Mouse (Mus musculus) neural tube, embryonic 12.5 days (tissue): Measurements from ENCODE around the gene Map2k4. TPM values are rescaled to one million over a fixed set of nuclear protein-coding genes. Genes with fewer than 3 reads are reported as not detected.

Source experiments
- ATAC-seq: fragments of 200-750 bp; cut with Nextera tagmentation; 2 replicates; pipeline ENCODE4 v1.8.0; 2017; ENCODE audit warnings: low read depth, mild to moderate bottlenecking, moderate TSS enrichment, moderate library complexity; ENCODE audit not compliant: low FRiP score
- H3K27ac ChIP-seq: fragments of 300-500 bp; sonication (generic); 2 replicates; pipeline ENCODE4 v1.5.1; 2016
- H3K27me3 ChIP-seq: fragments of 300-500 bp; sonication (generic); replicated peaks from 2 replicates; pipeline ENCODE4 v1.6.1; 2016; ENCODE audit warnings: mild to moderate bottlenecking
- H3K36me3 ChIP-seq: fragments of 300-500 bp; sonication (generic); 2 replicates; pipeline ENCODE4 v1.6.1; 2016; ENCODE audit warnings: mild to moderate bottlenecking
- H3K4me1 ChIP-seq: fragments of 300-500 bp; sonication (generic); 2 replicates; pipeline ENCODE4 v1.6.1; 2016
- H3K4me2 ChIP-seq: fragments of 300-500 bp; sonication (generic); replicated peaks from 2 replicates; pipeline ENCODE4 v1.6.1; 2016; ENCODE audit warnings: mild to moderate bottlenecking
- H3K4me3 ChIP-seq: fragments of 300-500 bp; sonication (generic); 2 replicates; pipeline ENCODE4 v1.5.1; 2016
- H3K9ac ChIP-seq: fragments of 300-500 bp; sonication (generic); 2 replicates; pipeline ENCODE4 v1.6.1; 2016; ENCODE audit warnings: mild to moderate bottlenecking
- H3K9me3 ChIP-seq: fragments of 300-500 bp; sonication (generic); 2 replicates; pipeline ENCODE4 v1.6.1; 2016; ENCODE audit warnings: mild to moderate bottlenecking
- WGBS: fragments of 180-500 bp; shearing (Covaris S2); methylation state at CpG from one replicate; pipeline ENCODE4 v1.1.7; 2016; 5-methylcytosine and 5-hydroxymethylcytosine counted together
- polyA plus RNA-seq: library from polyadenylated mRNA; unstranded; fragments of >200 nt; fragmentation: Nextera tagmentation; extraction: Ambion mirVana; gene quantifications from 2 replicates; pipeline ENCODE4 v1.2.1, GENCODE M21; 2016

Gene Map2k4
- polyA plus RNA-seq, 1 experiment from 2014 or later, result 72.6 TPM

DNA sequence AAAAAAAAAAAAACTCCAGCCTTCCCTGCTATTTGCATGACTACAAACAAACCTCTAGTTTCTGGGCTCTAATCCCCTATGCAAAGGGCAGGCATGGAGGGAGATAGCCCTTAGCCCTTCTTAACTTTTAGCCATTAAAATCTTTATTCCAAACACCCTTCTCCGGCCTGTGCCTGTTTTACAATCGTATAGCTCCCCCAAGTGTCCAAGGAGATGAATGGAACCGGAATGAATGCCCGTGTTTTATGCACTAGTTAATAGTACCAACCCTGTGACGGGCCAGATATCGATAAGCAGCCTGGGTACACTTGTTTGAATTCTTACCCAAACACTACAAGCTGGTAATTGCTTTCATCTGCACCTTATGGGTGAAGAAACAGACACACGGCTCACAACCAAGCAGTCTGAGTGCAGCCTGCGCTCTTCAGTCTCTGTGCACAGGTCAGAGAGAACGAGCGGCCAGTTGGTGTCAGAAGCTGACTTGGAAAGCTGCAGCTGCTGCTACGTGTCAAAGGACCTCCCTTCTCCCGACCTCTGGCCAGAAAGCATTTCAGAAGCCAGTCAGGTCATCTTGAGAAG lies 109.2 kb downstream of the Map2k4 start:
- 37% methylated on average over 12 of the region's 12 CpGs for WGBS
- Histone ChIP-seq H3K9ac (no peak overlapping the region), H3K4me2 (no peak overlapping the region)

DNA sequence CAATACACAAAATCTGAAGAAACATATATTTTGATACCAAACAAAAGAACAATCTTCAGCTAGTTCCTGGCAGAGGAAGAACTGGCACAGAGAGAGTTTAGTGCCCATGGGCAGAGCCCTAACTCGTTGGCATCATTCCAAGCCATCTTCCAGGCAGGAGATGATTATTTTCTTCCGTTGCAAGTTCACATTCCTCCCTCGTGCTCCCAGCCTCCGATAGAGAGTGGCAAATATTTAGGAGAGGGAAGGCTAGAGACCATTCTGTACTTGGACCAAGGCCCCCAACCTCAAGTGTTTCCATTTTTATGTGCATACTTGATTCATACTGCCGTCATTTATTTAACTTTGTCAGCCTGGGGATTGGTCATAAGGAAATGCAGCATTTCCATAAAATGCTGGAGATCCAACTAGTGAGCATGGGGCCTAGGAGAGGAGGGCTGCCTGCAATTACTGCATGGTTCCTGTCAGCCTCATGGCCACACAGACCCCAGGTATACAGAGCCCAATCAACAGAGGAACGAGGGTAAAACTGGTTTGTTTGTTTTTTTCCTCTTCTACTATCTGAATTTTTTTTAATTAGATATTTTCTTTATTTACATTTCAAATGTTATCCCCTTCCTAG lies 120.6 kb downstream of the Map2k4 start:
- H3K27ac ChIP-seq, result no peak overlapping the region
- H3K36me3 ChIP-seq, result no peaks in the 10 kb centered on the region
- no peak overlapping the region for H3K9ac ChIP-seq
- H3K4me2 ChIP-seq, result no peak overlapping the region
- no peaks in the 10 kb centered on the region for H3K4me1 ChIP-seq
- no peaks in the 10 kb centered on the region for H3K27me3 ChIP-seq
- no peaks in the 10 kb centered on the region for H3K9me3 ChIP-seq
- WGBS, result 90% methylated on average over 6 of the region's 6 CpGs
- no peak for ATAC-seq
- no peak overlapping the region for H3K4me3 ChIP-seq

More for the DNA sequence above, 109.2 kb downstream of the Map2k4 start:
- ATAC-seq, result no peak
- Histone ChIP-seq H3K36me3 (no peaks in the 10 kb centered on the region), H3K9me3 (no peaks in the 10 kb centered on the region), H3K4me1 (no peaks in the 10 kb centered on the region), H3K27ac (no peak overlapping the region), H3K4me3 (no peak overlapping the region), H3K27me3 (no peaks in the 10 kb centered on the region)

DNA sequence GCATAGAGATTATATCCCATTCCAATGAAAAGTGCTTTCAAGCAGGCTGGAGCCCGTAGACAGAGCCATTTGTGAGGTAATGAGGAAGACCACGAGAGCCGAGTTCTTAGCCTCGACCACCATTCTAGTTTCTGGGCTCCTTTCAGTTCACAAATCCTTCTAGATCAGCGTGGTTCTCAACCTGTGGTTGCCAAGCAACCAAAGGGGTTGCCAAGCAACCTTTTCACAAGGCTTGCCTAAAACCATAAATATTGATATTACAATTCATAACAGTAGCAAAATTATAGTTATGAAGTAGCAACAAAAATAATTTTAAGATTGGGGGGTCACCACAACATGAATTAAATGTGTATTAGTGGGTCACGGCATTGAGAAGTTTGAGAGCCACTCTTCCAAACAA lies 123.2 kb downstream of the Map2k4 start:
- no peak for ATAC-seq
- Histone ChIP-seq H3K4me2 (no peak overlapping the region), H3K27ac (no peak overlapping the region), H3K4me3 (no peak overlapping the region), H3K4me1 (no peaks in the 10 kb centered on the region), H3K9ac (no peak overlapping the region), H3K9me3 (no peaks in the 10 kb centered on the region), H3K36me3 (no peaks in the 10 kb centered on the region), H3K27me3 (no peaks in the 10 kb centered on the region)
- WGBS, result 81% methylated on average over 6 of the region's 6 CpGs

- Histone ChIP-seq H3K9ac (no peak overlapping the region), H3K27me3 (no peaks in the 10 kb centered on the region), H3K36me3 (no peaks in the 10 kb centered on the region), H3K4me2 (no peak overlapping the region), H3K4me3 (no peak overlapping the region), H3K4me1 (no peaks in the 10 kb centered on the region), H3K27ac (no peak overlapping the region), H3K9me3 (no peaks in the 10 kb centered on the region)
- ATAC-seq, result no peak
- 79% methylated on average over 8 of the region's 8 CpGs for WGBS
These were observed 126.1 kb downstream of the Map2k4 start for GRCm38 (mm10) chr11:65661790-65662522.

- H3K9ac ChIP-seq, result no peak overlapping the region
- H3K4me3 ChIP-seq, result no peak overlapping the region
- no peak overlapping the region for H3K4me2 ChIP-seq
- H3K36me3 ChIP-seq, result no peaks in the 10 kb centered on the region
- no peaks in the 10 kb centered on the region for H3K27me3 ChIP-seq
- WGBS, result 85% methylated on average over 8 of the region's 8 CpGs
- no peaks in the 10 kb centered on the region for H3K9me3 ChIP-seq
- no peaks in the 10 kb centered on the region for H3K4me1 ChIP-seq
- ATAC-seq, result no peak
- H3K27ac ChIP-seq, result no peak overlapping the region
These were observed 134.2 kb downstream of the Map2k4 start for GRCm38 (mm10) chr11:65653932-65654331.

GRCm38 (mm10) chr11:65651426-65651825 lies 136.7 kb downstream of the Map2k4 start:
- 84% methylated on average over 7 of the region's 7 CpGs for WGBS
- no peak for ATAC-seq
- no peak overlapping the region for H3K27ac ChIP-seq
- no peaks in the 10 kb centered on the region for H3K4me1 ChIP-seq
- H3K4me2 ChIP-seq, result no peak overlapping the region
- no peak overlapping the region for H3K9ac ChIP-seq
- no peaks in the 10 kb centered on the region for H3K36me3 ChIP-seq
- no peak overlapping the region for H3K4me3 ChIP-seq
- H3K27me3 ChIP-seq, result no peaks in the 10 kb centered on the region
- no peaks in the 10 kb centered on the region for H3K9me3 ChIP-seq

DNA sequence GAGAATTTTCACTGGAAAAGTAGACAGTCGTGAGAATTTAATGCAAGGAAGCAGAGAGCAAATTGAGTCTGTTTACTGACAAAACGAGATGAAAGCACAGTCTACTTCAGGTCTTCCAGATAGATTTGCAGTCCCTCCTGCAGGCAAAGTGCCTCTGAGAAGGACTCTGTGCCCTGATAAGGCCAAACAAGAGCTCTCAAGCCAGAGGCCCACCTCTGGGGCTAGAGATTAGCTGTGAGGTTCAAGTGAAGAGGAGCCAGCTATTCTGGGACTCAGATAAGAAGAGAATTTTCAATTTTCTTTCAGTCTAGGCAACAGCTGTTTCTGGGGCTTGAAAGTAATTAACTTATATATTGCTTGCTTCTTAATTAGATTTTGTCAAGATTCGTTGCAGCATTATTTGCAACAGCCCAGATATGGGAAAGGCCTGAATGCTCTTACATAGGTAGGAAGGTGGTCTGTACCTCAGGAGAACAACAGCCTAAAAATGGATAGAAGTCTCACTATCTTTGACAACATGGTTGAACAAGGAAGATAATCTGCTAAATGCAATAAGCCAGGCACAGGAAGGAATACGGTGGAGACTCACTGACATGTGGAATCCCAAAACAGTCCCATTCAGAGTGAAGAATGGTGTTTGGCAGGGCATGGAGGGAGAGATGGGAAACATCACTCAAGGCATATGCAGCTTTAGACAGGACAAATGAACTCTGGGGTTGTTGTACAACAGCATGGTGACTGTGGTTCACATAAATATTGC lies 138.0 kb downstream of the Map2k4 start:
- no peak for ATAC-seq
- Histone ChIP-seq H3K4me2 (no peak overlapping the region), H3K27me3 (no peaks in the 10 kb centered on the region), H3K36me3 (no peaks in the 10 kb centered on the region), H3K27ac (no peak overlapping the region), H3K9me3 (no peaks in the 10 kb centered on the region), H3K4me1 (no peaks in the 10 kb centered on the region), H3K9ac (no peak overlapping the region), H3K4me3 (no peak overlapping the region)
- WGBS, result 76% methylated on average over 4 of the region's 4 CpGs

GRCm38 (mm10) chr11:65649469-65649868 lies 138.6 kb downstream of the Map2k4 start:
- no peaks in the 10 kb centered on the region for H3K27me3 ChIP-seq
- H3K9me3 ChIP-seq, result no peaks in the 10 kb centered on the region
- WGBS, result 87% methylated on average over 4 of the region's 4 CpGs
- no peaks in the 10 kb centered on the region for H3K4me1 ChIP-seq
- no peak overlapping the region for H3K4me2 ChIP-seq
- H3K9ac ChIP-seq, result no peak overlapping the region
- H3K4me3 ChIP-seq, result no peak overlapping the region
- ATAC-seq, result no peak
- no peak overlapping the region for H3K27ac ChIP-seq
- H3K36me3 ChIP-seq, result no peaks in the 10 kb centered on the region

DNA sequence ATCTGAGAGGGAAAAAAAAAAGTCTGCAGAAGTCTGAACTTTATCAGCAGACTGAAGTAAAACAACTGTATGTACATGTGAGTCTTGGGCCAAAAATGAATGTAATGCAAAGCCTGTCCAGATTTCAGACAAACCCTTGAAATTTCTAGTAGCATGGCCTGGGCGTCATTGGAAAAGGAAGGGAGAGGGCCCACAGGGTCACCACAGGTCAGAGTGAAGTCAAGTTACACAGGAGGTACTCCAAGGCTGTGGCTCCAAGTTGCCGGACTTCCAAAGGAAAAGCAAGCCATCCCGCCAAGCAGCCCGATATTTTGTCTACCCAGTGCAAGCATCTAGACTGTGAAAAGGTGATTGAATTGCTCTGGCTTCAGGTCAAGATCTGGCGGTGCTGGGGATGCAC lies 141.8 kb downstream of the Map2k4 start:
- WGBS, result 90% methylated on average over 5 of the region's 5 CpGs
- H3K9me3 ChIP-seq, result no peaks in the 10 kb centered on the region
- no peak overlapping the region for H3K9ac ChIP-seq
- no peak overlapping the region for H3K27ac ChIP-seq
- H3K4me3 ChIP-seq, result no peak overlapping the region
- no peaks in the 10 kb centered on the region for H3K4me1 ChIP-seq
- no peaks in the 10 kb centered on the region for H3K36me3 ChIP-seq
- ATAC-seq, result no peak
- H3K4me2 ChIP-seq, result no peak overlapping the region
- no peaks in the 10 kb centered on the region for H3K27me3 ChIP-seq

- Histone ChIP-seq H3K4me3 (no peak overlapping the region), H3K36me3 (no peaks in the 10 kb centered on the region), H3K4me2 (no peak overlapping the region), H3K27ac (no peak overlapping the region), H3K9ac (no peak overlapping the region), H3K4me1 (no peaks in the 10 kb centered on the region), H3K9me3 (no peaks in the 10 kb centered on the region), H3K27me3 (no peaks in the 10 kb centered on the region)
- no peak for ATAC-seq
- 63% methylated on average over 4 of the region's 4 CpGs for WGBS
These were observed 143.6 kb downstream of the Map2k4 start for GRCm38 (mm10) chr11:65644539-65644938.

- WGBS, result 84% methylated on average over 6 of the region's 6 CpGs
These were observed 147.8 kb downstream of the Map2k4 start for GRCm38 (mm10) chr11:65640261-65640660.

More at GRCm38 (mm10) chr11:65640261-65640660, 147.8 kb downstream of the Map2k4 start:
- H3K9ac ChIP-seq, result no peak overlapping the region
- ATAC-seq, result no peak
- H3K4me2 ChIP-seq, result no peak overlapping the region
- no peak overlapping the region for H3K27ac ChIP-seq
- H3K4me3 ChIP-seq, result no peak overlapping the region
- H3K36me3 ChIP-seq, result no peaks in the 10 kb centered on the region
- no peaks in the 10 kb centered on the region for H3K4me1 ChIP-seq
- no peaks in the 10 kb centered on the region for H3K27me3 ChIP-seq
- no peaks in the 10 kb centered on the region for H3K9me3 ChIP-seq
